Mouse (Mus musculus) midbrain, embryonic 11.5 days (tissue): ENCODE measurements around the gene CK137956. TPM values are rescaled to one million over a fixed set of nuclear protein-coding genes. Genes with fewer than 3 reads are reported as not detected.

Experiments used
- ATAC-seq: fragments of 200-750 bp; cut with Nextera tagmentation; 2 replicates; pipeline ENCODE4 v1.8.0; 2017; ENCODE audit warnings: moderate TSS enrichment, moderate library complexity; ENCODE audit not compliant: low FRiP score
- DNase-seq: peaks from one replicate; pipeline ENCODE4 v3.0.0; 2015; ENCODE audit warnings: low spot score; ENCODE audit errors: missing footprints
- H3K27ac ChIP-seq: fragments of 300-500 bp; sonication (generic); 2 replicates; pipeline ENCODE4 v1.5.1; 2014; ENCODE audit warnings: low read depth, low read length
- H3K27me3 ChIP-seq: fragments of 300-500 bp; sonication (generic); 2 replicates; pipeline ENCODE4 v1.6.1; 2014; ENCODE audit warnings: mild to moderate bottlenecking, low read length, moderate library complexity, mixed read lengths; ENCODE audit not compliant: control insufficient read depth, insufficient read depth
- H3K36me3 ChIP-seq: fragments of 300-500 bp; sonication (generic); 2 replicates; pipeline ENCODE4 v1.6.1; 2014; ENCODE audit warnings: mild to moderate bottlenecking, low read length, moderate library complexity, mixed read lengths; ENCODE audit not compliant: control insufficient read depth, insufficient read depth
- H3K4me1 ChIP-seq: fragments of 300-500 bp; sonication (generic); 2 replicates; pipeline ENCODE4 v1.6.1; 2014; ENCODE audit warnings: low read length; ENCODE audit not compliant: control insufficient read depth, insufficient read depth
- H3K4me2 ChIP-seq: fragments of 300-500 bp; sonication (generic); 2 replicates; pipeline ENCODE4 v1.6.1; 2014; ENCODE audit warnings: mild to moderate bottlenecking, moderate library complexity
- H3K4me3 ChIP-seq: fragments of 300-500 bp; sonication (generic); 2 replicates; pipeline ENCODE4 v1.5.1; 2014; ENCODE audit warnings: low read depth, low read length
- H3K9ac ChIP-seq: fragments of 300-500 bp; sonication (generic); 2 replicates; pipeline ENCODE4 v1.6.1; 2014; ENCODE audit warnings: low read length
- H3K9me3 ChIP-seq: fragments of 300-500 bp; sonication (generic); 2 replicates; pipeline ENCODE4 v1.6.1; 2016; ENCODE audit warnings: low read length; ENCODE audit not compliant: control insufficient read depth
- WGBS: fragments of 180-500 bp; shearing (Covaris S2); extraction: QIAGEN DNeasy Blood & Tissue Kit; methylation state at CpG from one replicate; pipeline ENCODE4 v1.1.7; 2014; 5-methylcytosine and 5-hydroxymethylcytosine counted together
- polyA plus RNA-seq: library from polyadenylated mRNA; unstranded; fragments of >200 nt; fragmentation: Nextera tagmentation; extraction: Ambion mirVana; gene quantifications from 2 replicates; pipeline ENCODE4 v1.2.1, GENCODE M21; 2014

CK137956 gene
- polyA plus RNA-seq, 1 experiment from 2014 or later, result 0.75 TPM

DNA sequence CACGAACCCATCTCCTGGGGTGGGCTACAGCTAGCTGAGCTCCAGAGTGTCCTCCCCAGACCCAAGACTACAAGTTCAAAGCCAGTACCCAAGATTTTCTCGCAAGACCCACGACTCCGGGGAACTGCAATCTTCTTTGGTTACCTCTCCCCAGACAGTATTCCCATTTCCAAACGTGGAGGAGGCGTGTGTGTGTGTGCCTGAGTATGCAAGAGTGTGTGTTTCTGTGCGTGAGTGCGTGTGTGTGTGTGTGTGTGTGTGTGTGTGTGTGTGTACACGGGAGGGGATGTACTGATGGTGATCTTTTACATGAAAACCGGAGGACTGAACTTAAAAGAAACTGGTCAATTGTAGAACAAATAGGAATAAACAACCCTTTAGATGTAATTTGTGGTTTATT is 16.5 kb upstream of the CK137956 start:
- peak; percentile 94 for DNase-seq
- H3K27ac ChIP-seq, result no peak overlapping the region
- ATAC-seq, result no peak; the same call in 1 of the 2 replicates
- no peaks in the 10 kb centered on the region for H3K9me3 ChIP-seq
- WGBS, result 4% methylated on average over 10 of the region's 10 CpGs
- no peaks in the 10 kb centered on the region for H3K36me3 ChIP-seq
- H3K4me1 ChIP-seq, result peaks cover 14% of the 10 kb centered on the region; the same call in 1 of the 2 replicates
- peak overlapping the region; percentile 84 for H3K4me2 ChIP-seq
- peak overlapping the region; percentile 73 for H3K9ac ChIP-seq
- H3K27me3 ChIP-seq, result peaks cover 44% of the 10 kb centered on the region
- H3K4me3 ChIP-seq, result peak overlapping the region; percentile 58

DNA sequence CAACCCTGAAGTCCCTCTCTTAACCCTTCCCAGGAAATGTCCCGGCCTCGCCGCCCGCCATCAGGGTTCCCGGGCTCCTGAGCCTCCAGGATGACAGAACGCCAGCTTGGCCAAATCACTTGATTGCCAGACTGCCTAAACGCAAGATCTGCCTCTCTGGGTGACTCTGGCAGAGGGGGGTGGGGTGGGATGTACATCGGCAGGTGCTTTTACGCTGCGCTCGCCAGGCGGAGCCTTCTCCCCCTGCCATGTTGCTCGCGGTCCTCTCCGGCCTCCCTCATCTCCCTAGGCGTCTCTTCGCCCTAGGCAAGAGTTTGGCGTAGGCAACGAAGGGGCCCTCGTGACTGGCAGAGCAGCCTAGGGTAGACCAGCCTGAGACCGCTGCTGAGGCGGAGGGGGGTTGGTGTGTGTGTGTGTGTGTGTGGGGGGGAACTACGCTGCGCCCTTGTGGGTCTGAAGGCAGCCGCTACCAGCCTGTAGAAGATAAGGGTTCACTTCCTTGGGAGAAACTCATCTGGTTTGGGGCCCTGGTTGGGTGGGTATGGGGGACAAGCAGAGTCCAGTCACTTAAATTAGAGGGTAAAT is 15.8 kb upstream of the CK137956 start:
- Histone ChIP-seq H3K4me2 (peak overlapping the region; percentile 84), H3K27ac (no peak overlapping the region), H3K9ac (no peak overlapping the region; the same call in 1 of the 2 replicates), H3K9me3 (no peaks in the 10 kb centered on the region), H3K4me3 (peak overlapping the region; percentile 14; the same call in 1 of the 2 replicates), H3K27me3 (peaks cover 44% of the 10 kb centered on the region), H3K36me3 (no peaks in the 10 kb centered on the region), H3K4me1 (peaks cover 14% of the 10 kb centered on the region; the same call in 1 of the 2 replicates)
- DNase-seq, result peak; percentile 92
- peak; percentile 12; the same call in 1 of the 2 replicates for ATAC-seq
- 2% methylated on average over 25 of the region's 25 CpGs for WGBS

DNA sequence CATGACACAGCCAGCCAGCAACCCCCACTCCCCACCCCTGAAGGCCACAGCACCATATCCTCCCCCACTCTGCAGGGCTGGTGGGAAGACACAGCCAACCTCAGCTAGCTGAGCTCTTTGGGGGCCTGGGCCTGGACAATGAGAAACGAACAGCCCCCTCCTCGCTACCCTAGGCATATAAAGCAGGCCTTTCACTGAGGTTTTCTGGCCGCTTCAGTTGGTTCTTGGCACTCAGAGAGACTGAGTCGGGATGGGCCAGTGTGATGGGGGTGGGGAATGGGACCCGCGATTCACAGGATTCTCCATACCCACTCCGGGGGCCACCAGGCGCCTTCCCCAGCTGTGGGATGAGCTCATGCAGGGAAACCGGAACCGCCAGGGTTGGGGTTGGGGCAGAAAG is 15.1 kb upstream of the CK137956 start:
- WGBS, result 9% methylated on average over 10 of the region's 10 CpGs
- Histone ChIP-seq H3K27me3 (peaks cover 44% of the 10 kb centered on the region), H3K36me3 (no peaks in the 10 kb centered on the region), H3K27ac (no peak overlapping the region), H3K4me1 (peaks cover 16% of the 10 kb centered on the region), H3K9me3 (no peaks in the 10 kb centered on the region), H3K4me2 (peak overlapping the region; percentile 84), H3K9ac (no peak overlapping the region), H3K4me3 (no peak overlapping the region)
- ATAC-seq (no peak), DNase-seq (peak; percentile 89)

DNA sequence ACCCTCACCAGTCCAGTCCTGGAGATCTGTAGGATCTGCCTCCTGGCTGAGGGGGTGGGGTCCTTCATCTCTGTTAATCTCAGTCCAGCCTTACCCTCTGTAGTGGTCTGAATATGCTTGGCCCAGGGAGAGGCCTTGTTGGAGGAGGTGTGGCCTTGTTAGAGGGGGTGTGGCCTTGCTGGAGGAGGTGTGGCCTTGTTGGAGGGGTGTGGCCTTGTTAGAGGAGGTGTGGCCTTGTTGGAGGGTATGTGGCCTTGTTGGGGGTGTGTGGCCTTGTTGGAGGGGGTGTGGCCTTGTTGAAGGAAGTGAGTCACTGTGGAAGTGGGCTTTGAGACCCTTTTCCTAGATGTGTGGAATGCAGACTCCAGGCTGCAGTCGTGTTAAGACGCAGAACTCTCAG is 13.7 kb upstream of the CK137956 start:
- Histone ChIP-seq H3K9me3 (no peaks in the 10 kb centered on the region), H3K4me3 (no peak overlapping the region), H3K4me2 (no peak overlapping the region), H3K36me3 (no peaks in the 10 kb centered on the region), H3K27ac (no peak overlapping the region), H3K4me1 (peaks cover 16% of the 10 kb centered on the region), H3K27me3 (peaks cover 33% of the 10 kb centered on the region), H3K9ac (no peak overlapping the region)
- ATAC-seq (no peak), DNase-seq (peak; percentile 78)
- 84% methylated on average over 2 of the region's 2 CpGs for WGBS

DNA sequence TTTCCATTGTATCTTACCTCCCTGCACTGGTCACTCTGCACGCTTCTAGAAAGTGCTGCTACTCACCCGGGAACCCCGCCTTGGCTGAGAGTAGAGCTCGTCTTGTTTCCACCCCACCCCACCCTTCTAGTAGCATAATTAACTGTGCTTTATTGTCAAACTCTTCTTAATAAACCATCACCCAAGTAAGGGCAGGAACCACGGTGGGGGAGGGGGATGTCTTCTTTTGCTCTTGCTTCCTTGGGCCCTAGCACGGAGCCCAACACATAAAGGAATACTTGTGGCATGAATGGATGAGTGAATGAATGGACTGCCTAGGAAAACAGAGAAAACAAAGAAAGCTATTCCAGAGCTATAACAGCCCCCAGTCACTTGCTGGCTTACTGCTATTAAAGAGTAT is 10.4 kb upstream of the CK137956 start:
- Histone ChIP-seq H3K36me3 (no peaks in the 10 kb centered on the region), H3K27me3 (peaks cover 10% of the 10 kb centered on the region), H3K4me3 (no peak overlapping the region), H3K27ac (no peak overlapping the region), H3K9ac (no peak overlapping the region), H3K9me3 (no peaks in the 10 kb centered on the region), H3K4me1 (peaks cover 2% of the 10 kb centered on the region; the same call in 1 of the 2 replicates), H3K4me2 (no peak overlapping the region)
- 60% methylated on average over 6 of the region's 6 CpGs for WGBS
- DNase-seq, result peak; percentile 78
- ATAC-seq, result no peak

DNA sequence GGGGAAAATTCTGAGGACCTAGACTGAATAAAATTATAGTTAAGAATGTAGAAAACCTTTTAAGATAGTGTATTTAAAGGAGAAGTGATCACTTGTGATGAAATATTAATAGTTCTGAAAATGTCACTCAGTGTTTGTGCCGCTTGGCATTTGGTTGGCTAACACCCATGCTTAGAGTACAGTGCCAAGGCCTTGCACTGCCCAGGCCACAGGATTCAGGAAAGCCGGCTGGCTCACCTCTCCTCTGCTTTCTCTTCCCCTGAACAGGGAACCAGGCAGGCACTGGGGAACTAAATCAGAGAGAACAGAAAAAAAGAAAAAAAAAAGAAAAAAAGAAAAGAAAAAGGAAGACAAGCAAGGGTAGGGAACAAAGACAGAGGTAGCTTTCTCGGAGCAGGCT is 2.2 kb upstream of the CK137956 start:
- Histone ChIP-seq H3K36me3 (no peaks in the 10 kb centered on the region), H3K4me1 (peaks cover 10% of the 10 kb centered on the region), H3K27me3 (peaks cover 9% of the 10 kb centered on the region), H3K4me2 (no peak overlapping the region), H3K27ac (no peak overlapping the region), H3K9ac (no peak overlapping the region), H3K4me3 (no peak overlapping the region), H3K9me3 (no peaks in the 10 kb centered on the region)
- 85% methylated on average over 3 of the region's 3 CpGs for WGBS
- DNase-seq, result peak; percentile 14
- ATAC-seq, result no peak

DNA sequence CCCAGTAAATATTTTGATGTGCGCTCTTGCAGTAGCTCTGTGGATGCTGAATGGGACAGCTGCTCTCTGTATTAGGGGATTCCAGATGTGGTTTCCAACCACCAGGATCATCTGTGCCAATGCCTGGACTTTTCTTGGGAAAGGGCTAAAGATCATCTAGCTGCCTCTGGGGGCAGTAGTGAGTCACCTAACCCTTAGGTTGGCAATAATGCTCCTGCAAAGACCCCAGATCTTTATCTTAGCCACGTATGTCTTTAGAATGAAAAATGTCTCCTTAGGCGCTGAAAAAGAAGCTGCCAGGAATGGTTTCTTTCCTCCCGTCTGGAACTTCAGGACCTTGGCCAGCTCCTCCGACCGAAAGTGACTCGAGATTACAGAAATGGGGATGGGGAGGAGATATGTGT is 731 bp downstream of the CK137956 start:
- WGBS, result 7% methylated on average over 7 of the region's 7 CpGs
- Histone ChIP-seq H3K4me2 (no peak overlapping the region), H3K27me3 (peaks cover 9% of the 10 kb centered on the region), H3K4me3 (no peak overlapping the region), H3K36me3 (no peaks in the 10 kb centered on the region), H3K4me1 (peaks cover 10% of the 10 kb centered on the region), H3K9me3 (no peaks in the 10 kb centered on the region), H3K27ac (no peak overlapping the region), H3K9ac (no peak overlapping the region)
- peak; percentile 90 for DNase-seq
- no peak for ATAC-seq

DNA sequence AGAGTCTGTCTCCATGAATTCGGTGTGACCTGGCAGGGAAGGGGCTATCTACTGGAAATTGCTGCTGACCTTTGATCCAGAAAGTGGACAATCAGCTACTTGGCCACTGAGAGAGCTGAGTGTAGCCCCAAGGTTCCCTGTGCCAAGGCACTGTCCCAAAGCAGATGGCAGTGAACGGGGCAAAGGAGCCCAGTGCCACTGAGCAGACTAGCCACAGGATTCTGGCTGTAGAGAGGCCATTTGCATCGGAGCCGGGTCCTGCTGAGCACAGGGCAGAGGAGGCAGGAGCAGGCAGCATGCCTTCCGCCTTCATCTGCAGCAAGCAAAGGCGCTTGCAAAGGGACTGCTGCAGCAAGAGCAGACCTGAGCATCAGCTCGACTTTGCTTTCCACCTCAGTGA is 1.6 kb downstream of the CK137956 start:
- Histone ChIP-seq H3K36me3 (no peaks in the 10 kb centered on the region), H3K9me3 (no peaks in the 10 kb centered on the region), H3K4me2 (no peak overlapping the region), H3K4me3 (no peak overlapping the region), H3K9ac (no peak overlapping the region), H3K4me1 (peaks cover 10% of the 10 kb centered on the region), H3K27me3 (peaks cover 9% of the 10 kb centered on the region), H3K27ac (no peak overlapping the region)
- ATAC-seq (no peak), DNase-seq (peak; percentile 80)
- WGBS, result 18% methylated on average over 7 of the region's 7 CpGs

DNA sequence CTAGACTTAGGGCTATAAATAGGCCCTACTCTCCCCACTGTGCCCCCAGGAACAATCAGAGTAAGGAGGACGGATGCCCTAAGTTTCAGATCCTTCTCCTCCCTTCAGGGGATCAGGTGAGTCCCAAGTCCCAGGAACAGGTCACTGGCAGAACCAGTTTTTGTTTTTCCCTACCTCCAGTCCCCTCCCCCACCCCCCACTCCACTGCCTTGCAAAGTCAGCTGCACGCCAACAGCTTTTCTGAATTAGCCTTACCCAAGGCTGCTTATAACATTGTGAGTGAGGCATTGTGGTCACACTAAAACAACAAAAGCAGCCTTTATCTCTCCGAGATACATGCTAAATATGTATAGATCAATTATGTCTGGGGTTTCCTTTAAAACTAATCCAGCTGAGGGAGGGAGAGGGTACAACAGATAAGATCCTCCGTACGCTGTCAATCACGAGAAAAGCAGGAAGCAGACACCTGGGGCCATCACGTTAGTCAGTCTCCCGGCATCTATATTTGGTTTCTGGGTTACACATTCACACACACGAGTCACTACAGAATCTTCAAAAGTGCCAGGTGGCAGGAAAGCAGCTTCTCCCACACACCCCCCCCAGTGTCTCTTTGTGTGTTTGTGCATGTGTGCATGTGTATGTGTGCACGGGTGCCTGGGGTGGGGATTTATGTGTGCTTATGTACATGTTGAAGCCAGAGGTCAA is 17.6 kb downstream of the CK137956 start:
- Histone ChIP-seq H3K9ac (no peak overlapping the region), H3K9me3 (no peaks in the 10 kb centered on the region), H3K4me3 (no peak overlapping the region), H3K27me3 (no peaks in the 10 kb centered on the region), H3K4me2 (no peak overlapping the region), H3K27ac (no peak overlapping the region), H3K36me3 (no peaks in the 10 kb centered on the region), H3K4me1 (no peaks in the 10 kb centered on the region)
- ATAC-seq (no peak), DNase-seq (peak; percentile 79)
- 60% methylated on average over 10 of the region's 10 CpGs for WGBS
